Mouse (Mus musculus): ENCODE results near the gene Nxpe3.
A peak's percentile ranks its signal among the peaks of the same experiment; 100 is the strongest.

GRCm38 (mm10) chr16:55816202-55816941 is 78.7 kb downstream of the Nxpe3 start:
- peak; percentile 6; the same call in 1 of the 2 replicates for TF ChIP-seq CTCF (IDR thresholded peaks at IDR 0.05)
- TF ChIP-seq EP300 (IDR thresholded peaks at IDR 0.05), result 0 out of 2 replicates have a peak, but pooled peaks have one; percentile 36

Data from lung, postnatal 0 days (tissue).